Mouse (Mus musculus): ENCODE measurements at regions not wholly inside any gene's neighbourhood (a gene's known extent, or its start where the extent isn't known, plus 50 kb on each side); places are given as distances from the start of the nearest gene placed in this dataset.

DNA sequence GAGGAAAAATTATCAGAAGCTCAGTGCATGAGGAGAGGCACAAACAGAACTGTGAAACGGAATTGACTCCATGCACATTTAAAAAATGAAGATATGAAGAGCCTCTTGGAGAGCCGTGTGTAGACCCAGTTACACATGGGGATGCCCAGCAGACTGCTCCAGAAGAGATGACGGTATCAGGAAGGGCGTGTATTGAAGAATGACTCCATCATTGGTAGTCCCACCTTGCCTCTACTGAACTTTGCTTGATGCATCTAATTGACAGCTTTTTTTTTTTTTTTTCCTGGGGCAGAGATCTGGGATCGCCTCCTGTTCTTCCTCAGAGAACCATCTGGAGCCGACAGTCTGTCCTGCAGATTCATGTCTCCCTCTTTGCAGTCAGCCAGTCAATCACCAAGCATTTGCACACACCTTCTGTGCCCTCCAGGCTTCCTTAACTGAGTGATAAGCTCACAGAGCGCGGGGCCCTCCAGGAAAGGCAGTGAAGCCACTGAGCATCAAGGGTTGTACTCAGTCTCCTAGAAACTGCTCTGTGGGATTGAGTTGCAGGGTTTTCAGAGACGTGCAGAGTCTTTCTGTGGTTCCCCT is 57.6 kb upstream of the D1Pas1 start:
- WGBS: 75% methylated on average over 9 of the region's 9 CpGs
- H3K9me3 ChIP-seq: no peaks in the 10 kb centered on the region
- no peaks in the 10 kb centered on the region for H3K4me1 ChIP-seq
- no peaks in the 10 kb centered on the region for H3K36me3 ChIP-seq
- H3K4me2 ChIP-seq (replicated peaks): no peak overlapping the region
- H3K27me3 ChIP-seq: no peaks in the 10 kb centered on the region
- no peak overlapping the region for H3K4me3 ChIP-seq
- H3K9ac ChIP-seq: no peak overlapping the region
- no peak for ATAC-seq (ENCODE audit: insufficient number of reproducible peaks, insufficient read depth, low FRiP score, low TSS enrichment)
- no peak overlapping the region for H3K27ac ChIP-seq

DNA sequence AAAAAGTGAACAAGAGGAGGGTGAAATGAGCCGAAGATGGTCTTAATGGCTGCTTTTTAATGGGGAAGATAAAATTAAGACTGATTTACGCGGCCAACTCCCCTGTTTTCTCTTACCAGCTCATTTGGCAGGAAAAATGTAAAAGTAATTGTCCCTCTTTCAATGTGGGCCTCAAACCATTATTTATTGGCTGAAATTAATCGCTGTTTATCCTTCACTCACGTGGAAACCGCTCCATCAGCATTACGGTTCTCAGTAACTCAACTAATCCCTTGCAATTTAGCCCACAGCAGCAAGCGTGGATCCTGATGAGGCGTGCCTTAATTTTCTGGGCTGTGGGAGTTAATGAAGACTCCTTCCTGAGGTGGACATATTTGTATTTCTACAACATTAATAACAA is 58.1 kb upstream of the D1Pas1 start:
- Histone ChIP-seq H3K4me1 (no peaks in the 10 kb centered on the region), H3K27ac (no peak overlapping the region), H3K27me3 (no peaks in the 10 kb centered on the region), H3K4me3 (no peak overlapping the region), H3K4me2 (replicated peaks) (no peak overlapping the region), H3K9ac (no peak overlapping the region), H3K36me3 (no peaks in the 10 kb centered on the region), H3K9me3 (no peaks in the 10 kb centered on the region)
- WGBS: 87% methylated on average over 9 of the region's 9 CpGs
- no peak for ATAC-seq (ENCODE audit: insufficient number of reproducible peaks, insufficient read depth, low FRiP score, low TSS enrichment)

DNA sequence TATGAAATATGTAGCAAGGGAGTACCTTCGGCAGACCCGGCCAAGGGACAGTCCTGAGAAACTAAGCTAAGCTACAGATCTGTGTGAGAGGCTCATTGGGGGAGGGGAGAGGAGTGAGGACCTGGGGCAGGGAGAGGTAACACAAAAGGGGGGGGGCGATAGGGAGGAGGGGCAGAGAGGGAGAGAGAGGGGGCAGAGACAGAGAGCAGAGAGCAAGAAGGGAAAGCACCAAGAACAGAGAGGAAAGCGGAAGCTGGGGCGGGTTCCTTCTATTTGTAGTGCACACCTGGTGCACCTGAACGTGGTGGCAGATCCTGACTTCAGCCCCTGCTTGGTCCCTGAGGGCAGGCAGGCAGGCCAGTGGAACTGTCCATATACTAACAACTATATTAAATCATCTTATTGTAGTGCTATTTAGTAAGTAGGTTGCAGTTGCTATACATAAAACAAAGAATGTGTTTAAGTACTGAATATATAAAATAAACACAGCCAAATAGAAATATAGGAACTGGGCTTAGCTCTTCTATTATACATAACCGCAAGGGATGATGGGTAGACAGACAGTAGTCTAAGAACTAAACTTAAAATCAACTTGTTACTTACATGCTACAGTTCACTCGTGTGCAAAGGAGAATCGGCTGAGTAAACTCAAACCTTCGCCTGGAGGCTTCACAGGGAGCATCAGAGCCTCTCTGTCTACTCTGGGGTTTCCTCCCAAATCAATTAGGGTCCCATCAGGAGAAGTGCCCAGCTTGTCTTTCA is 59.6 kb upstream of the D1Pas1 start:
- 79% methylated on average over 9 of the region's 10 CpGs for WGBS
- Histone ChIP-seq H3K4me1 (no peaks in the 10 kb centered on the region), H3K27ac (no peak overlapping the region), H3K9me3 (no peaks in the 10 kb centered on the region), H3K27me3 (no peaks in the 10 kb centered on the region), H3K4me2 (replicated peaks) (no peak overlapping the region), H3K36me3 (no peaks in the 10 kb centered on the region), H3K9ac (no peak overlapping the region), H3K4me3 (no peak overlapping the region)
- no peak for ATAC-seq (ENCODE audit: insufficient number of reproducible peaks, insufficient read depth, low FRiP score, low TSS enrichment)

DNA sequence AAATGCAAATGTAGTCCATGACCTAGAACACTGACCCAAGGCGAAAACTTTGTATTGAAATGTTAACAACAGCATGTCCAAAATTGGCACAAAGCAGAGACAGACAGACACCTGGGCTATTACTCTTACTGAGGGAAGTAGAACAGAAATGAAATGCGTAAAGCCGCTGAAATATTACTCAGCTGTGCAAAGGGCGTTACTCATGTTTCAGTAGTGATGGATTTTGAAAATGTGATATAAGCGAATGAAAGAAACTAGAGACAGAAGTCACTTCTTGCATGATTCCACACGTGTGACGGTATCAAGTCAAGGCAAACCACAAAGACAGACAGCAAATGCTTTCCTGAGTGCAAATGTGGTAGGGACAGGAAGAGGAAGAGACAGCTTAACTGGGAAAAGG is 61.3 kb upstream of the D1Pas1 start:
- H3K27ac ChIP-seq: no peak overlapping the region
- no peak overlapping the region for H3K4me2 ChIP-seq (replicated peaks)
- H3K4me3 ChIP-seq: no peak overlapping the region
- H3K9me3 ChIP-seq: no peaks in the 10 kb centered on the region
- H3K27me3 ChIP-seq: no peaks in the 10 kb centered on the region
- H3K36me3 ChIP-seq: no peaks in the 10 kb centered on the region
- no peak for ATAC-seq (ENCODE audit: insufficient number of reproducible peaks, insufficient read depth, low FRiP score, low TSS enrichment)
- WGBS: 91% methylated on average over 7 of the region's 7 CpGs
- H3K4me1 ChIP-seq: no peaks in the 10 kb centered on the region
- no peak overlapping the region for H3K9ac ChIP-seq

DNA sequence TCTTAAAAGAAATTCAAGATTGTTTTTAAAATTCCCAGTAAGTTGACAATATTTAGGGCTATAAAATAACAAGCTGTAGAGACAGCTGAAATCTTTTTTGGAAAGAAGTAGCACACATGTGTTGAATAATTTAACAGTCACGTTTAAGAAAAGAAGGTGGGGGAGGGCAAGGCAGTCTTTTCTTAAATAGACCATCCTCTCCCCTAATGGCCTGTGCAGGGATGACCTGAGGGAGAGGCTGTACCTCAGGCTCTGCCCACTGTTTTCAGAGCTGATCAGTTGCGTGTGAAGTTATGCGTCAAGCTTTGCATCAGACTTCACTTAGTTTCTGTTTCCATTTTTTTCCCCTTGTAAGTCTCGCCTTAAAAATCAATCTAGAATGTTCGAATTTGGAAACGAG is 65.7 kb upstream of the D1Pas1 start:
- no peaks in the 10 kb centered on the region for H3K27me3 ChIP-seq

DNA sequence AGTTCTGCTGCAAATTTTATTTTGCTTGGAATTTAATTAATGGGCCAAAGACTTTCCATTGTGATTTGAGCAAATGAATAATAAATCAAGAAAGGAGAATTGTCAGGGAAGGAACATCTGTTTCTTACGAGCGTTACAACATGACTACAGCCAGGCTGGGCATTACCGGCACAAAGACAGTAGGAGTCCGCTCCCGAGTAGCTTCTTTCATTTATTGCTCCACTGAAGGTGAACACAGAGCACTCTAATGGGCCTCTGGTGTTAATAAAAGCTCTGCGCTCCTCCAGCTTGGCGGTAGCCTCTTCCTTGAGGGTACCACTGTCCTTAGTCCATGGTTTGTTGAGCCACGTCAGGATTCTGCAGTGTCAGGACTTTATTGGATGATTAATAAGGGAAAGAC is 69.0 kb upstream of the D1Pas1 start:
- Histone ChIP-seq H3K9ac (no peak overlapping the region), H3K4me3 (no peak overlapping the region), H3K27ac (no peak overlapping the region), H3K27me3 (no peaks in the 10 kb centered on the region), H3K36me3 (no peaks in the 10 kb centered on the region), H3K4me1 (no peaks in the 10 kb centered on the region), H3K9me3 (no peaks in the 10 kb centered on the region), H3K4me2 (replicated peaks) (no peak overlapping the region)
- 84% methylated on average over 8 of the region's 8 CpGs for WGBS
- ATAC-seq (ENCODE audit: insufficient number of reproducible peaks, insufficient read depth, low FRiP score, low TSS enrichment): no peak

More for the DNA sequence above, 65.7 kb upstream of the D1Pas1 start:
- H3K27ac ChIP-seq: no peak overlapping the region
- H3K9ac ChIP-seq: no peak overlapping the region
- no peak for ATAC-seq (ENCODE audit: insufficient number of reproducible peaks, insufficient read depth, low FRiP score, low TSS enrichment)
- no peaks in the 10 kb centered on the region for H3K36me3 ChIP-seq
- H3K4me1 ChIP-seq: no peaks in the 10 kb centered on the region
- H3K9me3 ChIP-seq: no peaks in the 10 kb centered on the region
- no peak overlapping the region for H3K4me2 ChIP-seq (replicated peaks)
- WGBS: 77% methylated on average over 6 of the region's 6 CpGs
- H3K4me3 ChIP-seq: no peak overlapping the region

DNA sequence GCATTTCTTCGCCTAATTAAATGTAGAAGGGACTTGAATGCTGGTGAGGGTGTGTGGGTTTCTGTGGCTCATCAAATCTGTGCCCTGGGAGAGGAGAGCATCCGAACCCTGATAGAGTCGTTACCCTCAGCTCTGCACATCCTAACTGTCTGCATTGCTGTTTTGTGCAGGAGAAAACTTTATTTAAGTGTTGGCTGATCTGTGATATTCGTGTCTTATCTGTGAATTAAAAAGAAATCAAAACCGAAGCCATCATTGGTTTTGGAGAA is 77.7 kb upstream of the D1Pas1 start:
- Histone ChIP-seq H3K36me3 (no peaks in the 10 kb centered on the region), H3K9me3 (no peaks in the 10 kb centered on the region), H3K4me1 (peaks cover 7% of the 10 kb centered on the region), H3K9ac (no peak overlapping the region), H3K27ac (no peak overlapping the region), H3K4me2 (replicated peaks) (no peak overlapping the region), H3K4me3 (no peak overlapping the region), H3K27me3 (no peaks in the 10 kb centered on the region)
- no peak for ATAC-seq (ENCODE audit: insufficient number of reproducible peaks, insufficient read depth, low FRiP score, low TSS enrichment)
- WGBS: 49% methylated on average over 5 of the region's 5 CpGs

DNA sequence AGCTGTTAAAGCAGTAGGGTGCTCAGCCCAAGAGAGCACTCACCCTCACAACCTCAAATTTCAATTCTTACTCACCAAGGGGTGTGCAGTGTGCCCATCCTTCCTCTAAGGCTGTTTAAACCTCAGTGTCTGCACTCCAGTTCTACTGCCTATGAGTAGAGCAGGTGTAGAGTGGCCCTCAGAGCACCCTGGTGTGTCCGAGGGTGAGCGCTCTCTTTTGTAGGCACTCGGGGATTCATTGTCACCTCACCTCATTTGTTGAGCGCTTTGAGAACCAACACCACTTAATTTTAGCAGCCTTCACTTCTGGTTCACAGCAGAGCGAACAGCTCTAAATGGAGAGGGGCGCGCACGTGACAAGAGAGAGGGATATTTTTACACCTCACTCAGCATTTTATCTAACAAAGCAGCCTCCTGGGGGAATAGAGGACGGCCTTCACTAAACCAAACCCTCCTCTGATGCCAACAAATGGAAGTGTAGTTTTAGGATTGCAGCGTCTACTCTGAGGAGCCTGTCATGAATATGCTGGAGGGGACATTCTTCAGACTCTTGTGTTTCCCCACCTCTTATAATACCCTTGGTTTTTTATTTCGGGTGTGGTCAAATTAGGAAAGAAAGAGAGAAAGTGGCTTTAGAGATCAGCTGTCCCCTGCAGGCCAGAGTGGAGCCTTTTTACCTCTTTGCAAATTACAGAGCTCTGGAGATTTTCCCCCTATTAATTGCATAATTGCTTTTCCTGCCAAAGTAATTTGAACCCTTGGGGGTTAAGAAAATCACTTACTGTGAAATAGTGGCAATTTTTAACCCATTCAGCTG is 78.2 kb upstream of the D1Pas1 start:
- no peak overlapping the region for H3K9ac ChIP-seq
- no peak overlapping the region for H3K27ac ChIP-seq
- H3K9me3 ChIP-seq: no peaks in the 10 kb centered on the region
- H3K36me3 ChIP-seq: no peaks in the 10 kb centered on the region
- H3K4me1 ChIP-seq: peaks cover 7% of the 10 kb centered on the region
- no peak overlapping the region for H3K4me2 ChIP-seq (replicated peaks)
- 44% methylated on average over 11 of the region's 11 CpGs for WGBS
- H3K27me3 ChIP-seq: no peaks in the 10 kb centered on the region
- no peak overlapping the region for H3K4me3 ChIP-seq
- ATAC-seq (ENCODE audit: insufficient number of reproducible peaks, insufficient read depth, low FRiP score, low TSS enrichment): no peak

DNA sequence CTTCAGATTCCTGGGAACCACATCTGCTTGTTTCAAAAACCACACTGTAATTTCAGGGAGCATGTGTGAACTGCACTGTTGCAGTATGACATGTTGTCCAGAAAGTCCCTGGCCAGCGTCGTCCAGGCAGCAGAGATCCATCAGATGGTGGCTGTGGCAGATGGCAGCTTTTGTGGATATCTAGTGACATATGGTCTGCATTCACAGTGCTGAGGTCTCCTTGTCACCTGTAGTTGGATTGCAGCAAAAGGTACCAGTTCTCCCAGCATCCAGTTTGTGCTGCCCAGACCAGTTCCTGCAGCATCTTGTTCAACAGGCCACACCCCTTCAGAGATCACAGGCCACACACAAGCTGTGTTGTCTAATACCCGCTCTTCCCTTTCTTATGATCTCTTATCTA is 80.1 kb upstream of the D1Pas1 start:
- Histone ChIP-seq H3K27ac (no peak overlapping the region), H3K36me3 (no peaks in the 10 kb centered on the region), H3K4me2 (replicated peaks) (no peak overlapping the region), H3K4me1 (peaks cover 7% of the 10 kb centered on the region), H3K9ac (no peak overlapping the region), H3K9me3 (no peaks in the 10 kb centered on the region), H3K27me3 (no peaks in the 10 kb centered on the region), H3K4me3 (no peak overlapping the region)
- WGBS: 70% methylated on average over 3 of the region's 3 CpGs
- no peak for ATAC-seq (ENCODE audit: insufficient number of reproducible peaks, insufficient read depth, low FRiP score, low TSS enrichment)

DNA sequence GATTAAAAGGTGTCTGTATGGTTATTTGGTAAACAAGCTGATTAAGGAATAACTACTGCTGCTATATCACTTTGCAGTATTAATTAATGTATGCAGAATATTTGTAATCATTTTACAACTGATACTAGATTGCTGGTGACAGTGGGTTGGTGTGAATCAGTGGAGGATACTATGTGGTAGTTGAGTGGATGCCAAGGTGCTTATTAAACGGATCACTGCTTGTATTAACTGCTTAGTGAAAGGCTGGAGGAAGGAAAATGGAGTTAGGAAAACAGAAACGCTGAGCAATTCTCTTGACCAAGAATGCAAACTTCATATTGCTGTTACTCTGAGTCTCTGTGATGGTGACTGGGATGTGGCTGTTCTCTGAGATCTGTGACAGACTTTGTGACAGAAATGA is 86.8 kb upstream of the D1Pas1 start:
- Histone ChIP-seq H3K9me3 (no peaks in the 10 kb centered on the region), H3K4me2 (replicated peaks) (no peak overlapping the region), H3K4me1 (no peaks in the 10 kb centered on the region), H3K27ac (no peak overlapping the region), H3K27me3 (no peaks in the 10 kb centered on the region), H3K4me3 (no peak overlapping the region), H3K36me3 (no peaks in the 10 kb centered on the region), H3K9ac (no peak overlapping the region)
- WGBS: 72% methylated on average over 2 of the region's 2 CpGs
- ATAC-seq (ENCODE audit: insufficient number of reproducible peaks, insufficient read depth, low FRiP score, low TSS enrichment): no peak

DNA sequence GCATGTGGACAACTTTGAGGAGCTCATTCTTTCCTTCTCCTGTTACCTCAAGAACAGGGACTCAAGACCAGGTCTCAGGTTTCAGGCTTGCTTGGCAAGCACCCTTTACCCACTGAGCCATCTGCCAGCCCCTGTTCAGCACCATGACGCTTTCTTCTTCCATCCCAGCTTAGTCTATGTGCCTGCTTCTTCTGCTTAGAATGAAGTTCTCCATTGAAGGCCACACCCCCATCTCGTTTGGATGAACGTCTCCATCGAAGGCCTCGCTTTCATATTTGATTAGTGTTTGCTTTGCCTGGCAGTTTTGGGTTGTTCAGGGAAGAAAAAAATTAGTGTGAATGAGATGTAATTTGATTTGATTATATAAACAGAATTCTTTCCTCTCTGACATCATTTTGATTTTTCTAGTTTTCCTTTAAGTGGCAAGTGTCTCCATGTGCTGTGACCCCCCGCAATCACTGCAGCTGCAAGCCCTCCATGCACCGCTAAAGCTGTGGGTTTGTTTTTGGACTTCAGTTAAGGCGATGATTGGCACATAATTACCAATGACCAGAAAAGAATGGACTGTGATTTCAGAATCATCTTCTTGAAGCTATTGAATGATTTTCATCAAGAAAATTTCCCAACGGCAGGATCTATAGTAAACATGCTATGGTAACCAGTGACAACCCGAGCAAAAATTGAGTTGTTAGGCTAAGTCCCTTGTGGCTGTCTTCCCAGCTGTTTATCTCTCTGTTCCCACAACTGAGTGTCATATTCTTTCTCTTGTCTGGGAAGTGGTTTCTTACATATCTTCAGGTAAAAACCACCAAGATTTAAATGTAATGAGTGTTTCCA is 106.4 kb upstream of the D1Pas1 start:
- Histone ChIP-seq H3K27ac (no peak overlapping the region), H3K36me3 (no peaks in the 10 kb centered on the region), H3K9ac (no peak overlapping the region), H3K4me2 (replicated peaks) (no peak overlapping the region), H3K27me3 (no peaks in the 10 kb centered on the region), H3K4me3 (no peak overlapping the region), H3K9me3 (no peaks in the 10 kb centered on the region), H3K4me1 (0 out of 2 replicates have a peak, but pooled peaks cover 4% of the 10 kb centered on the region)
- no peak for ATAC-seq (ENCODE audit: insufficient number of reproducible peaks, insufficient read depth, low FRiP score, low TSS enrichment)
- WGBS: 75% methylated on average over 10 of the region's 10 CpGs
